Mouse (Mus musculus): ENCODE results near the gene Csf3. TPM values are rescaled to one million over a fixed set of nuclear protein-coding genes. Genes with fewer than 3 reads are reported as not detected.

Gene Csf3
- polyA plus RNA-seq, 1 experiment: not detected

- no peak overlapping the region for H3K4me3 ChIP-seq (replicated peaks)
- H3K27me3 ChIP-seq (replicated peaks): peaks cover 7% of the 10 kb centered on the region
- H3K4me1 ChIP-seq: peaks cover 10% of the 10 kb centered on the region; the same call in 1 of the 2 replicates
- no peaks in the 10 kb centered on the region for H3K9me3 ChIP-seq
- H3K36me3 ChIP-seq (replicated peaks; ENCODE audit: low read length): peaks cover 58% of the 10 kb centered on the region
- TF ChIP-seq FLI1 (IDR thresholded peaks at IDR 0.05; ENCODE audit: low read length) (no peak), GATA1 (IDR thresholded peaks at IDR 0.05; ENCODE audit: borderline replicate concordance, low read length) (no peak)
Observed at GRCm38 (mm10) chr11:98696454-98697216, 4.4 kb upstream of the Csf3 start.

DNA sequence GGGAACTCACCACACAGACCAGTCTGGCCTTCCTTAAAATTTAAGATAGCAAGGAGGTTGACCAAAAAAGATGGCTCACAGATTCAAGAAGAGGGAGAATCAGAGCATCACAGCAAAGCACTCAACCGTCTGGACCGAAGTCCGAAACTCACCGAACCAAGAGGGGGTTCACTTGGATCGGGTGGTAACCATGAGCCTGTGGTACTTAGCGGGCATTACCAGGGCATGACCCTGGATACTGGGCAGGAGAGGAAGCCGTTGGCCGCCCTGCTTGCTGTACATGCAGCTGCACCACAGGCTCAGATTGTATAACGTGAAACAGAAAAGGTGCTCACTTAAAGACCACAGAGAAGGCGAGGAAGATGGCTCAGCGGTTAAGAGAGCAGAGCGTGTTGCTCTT lies 3.8 kb upstream of the Csf3 start:
- H3K27me3 ChIP-seq (replicated peaks): peaks cover 10% of the 10 kb centered on the region
- H3K4me1 ChIP-seq: peaks cover 14% of the 10 kb centered on the region; the same call in 1 of the 2 replicates
- H3K9me3 ChIP-seq: no peaks in the 10 kb centered on the region
- H3K36me3 ChIP-seq (replicated peaks; ENCODE audit: low read length): peaks cover 52% of the 10 kb centered on the region
- H3K4me3 ChIP-seq (replicated peaks): no peak overlapping the region
- TF ChIP-seq GATA1 (IDR thresholded peaks at IDR 0.05; ENCODE audit: borderline replicate concordance, low read length) (no peak), FLI1 (IDR thresholded peaks at IDR 0.05; ENCODE audit: low read length) (no peak)

- H3K9me3 ChIP-seq: no peaks in the 10 kb centered on the region
- H3K4me3 ChIP-seq (replicated peaks): no peak overlapping the region
- TF ChIP-seq FLI1 (IDR thresholded peaks at IDR 0.05; ENCODE audit: low read length) (no peak), GATA1 (IDR thresholded peaks at IDR 0.05; ENCODE audit: borderline replicate concordance, low read length) (no peak)
- peaks cover 10% of the 10 kb centered on the region for H3K27me3 ChIP-seq (replicated peaks)
- H3K36me3 ChIP-seq (replicated peaks; ENCODE audit: low read length): peaks cover 44% of the 10 kb centered on the region
- peaks cover 18% of the 10 kb centered on the region; the same call in 1 of the 2 replicates for H3K4me1 ChIP-seq
Observed at GRCm38 (mm10) chr11:98698849-98699640, 2.0 kb upstream of the Csf3 start.

DNA sequence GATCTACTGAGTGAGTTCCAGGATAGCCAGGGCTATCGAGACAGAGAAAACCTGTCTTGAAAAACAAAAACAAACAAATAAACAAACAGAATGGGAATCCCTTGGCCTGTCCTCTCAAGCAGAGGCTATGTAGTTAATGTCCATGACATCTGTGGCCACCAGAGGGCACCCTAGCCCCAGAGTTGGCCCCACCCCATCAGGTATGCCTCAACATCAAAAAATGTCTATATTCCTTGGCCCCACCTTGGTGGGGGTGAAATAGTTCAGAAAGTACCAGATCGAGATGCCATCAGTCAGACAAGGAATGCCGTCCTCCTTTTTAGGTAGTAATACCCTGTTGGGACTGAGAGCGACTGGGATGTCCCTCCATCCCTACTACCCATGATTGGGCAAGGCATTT lies 1.2 kb upstream of the Csf3 start:
- Histone ChIP-seq H3K9me3 (no peaks in the 10 kb centered on the region), H3K36me3 (replicated peaks; ENCODE audit: low read length) (peaks cover 44% of the 10 kb centered on the region), H3K4me1 (peaks cover 20% of the 10 kb centered on the region; the same call in 1 of the 2 replicates), H3K27me3 (replicated peaks) (peaks cover 10% of the 10 kb centered on the region), H3K4me3 (replicated peaks) (no peak overlapping the region)
- TF ChIP-seq FLI1 (IDR thresholded peaks at IDR 0.05; ENCODE audit: low read length): no peak
- no peak for TF ChIP-seq GATA1 (IDR thresholded peaks at IDR 0.05; ENCODE audit: borderline replicate concordance, low read length)

- Histone ChIP-seq H3K27me3 (replicated peaks) (peaks cover 10% of the 10 kb centered on the region), H3K36me3 (replicated peaks; ENCODE audit: low read length) (peaks cover 44% of the 10 kb centered on the region), H3K4me3 (replicated peaks) (no peak overlapping the region), H3K4me1 (peaks cover 27% of the 10 kb centered on the region; the same call in 1 of the 2 replicates), H3K9me3 (no peaks in the 10 kb centered on the region)
- no peak for TF ChIP-seq GATA1 (IDR thresholded peaks at IDR 0.05; ENCODE audit: borderline replicate concordance, low read length)
- TF ChIP-seq FLI1 (IDR thresholded peaks at IDR 0.05; ENCODE audit: low read length): no peak
Observed at GRCm38 (mm10) chr11:98702323-98702722, 1.3 kb downstream of the Csf3 start.

- H3K4me3 ChIP-seq (replicated peaks): no peak overlapping the region
- H3K36me3 ChIP-seq (replicated peaks; ENCODE audit: low read length): peaks cover 70% of the 10 kb centered on the region
- no peaks in the 10 kb centered on the region for H3K9me3 ChIP-seq
Observed at GRCm38 (mm10) chr11:98705021-98705420, 4.0 kb downstream of the Csf3 start.

DNA sequence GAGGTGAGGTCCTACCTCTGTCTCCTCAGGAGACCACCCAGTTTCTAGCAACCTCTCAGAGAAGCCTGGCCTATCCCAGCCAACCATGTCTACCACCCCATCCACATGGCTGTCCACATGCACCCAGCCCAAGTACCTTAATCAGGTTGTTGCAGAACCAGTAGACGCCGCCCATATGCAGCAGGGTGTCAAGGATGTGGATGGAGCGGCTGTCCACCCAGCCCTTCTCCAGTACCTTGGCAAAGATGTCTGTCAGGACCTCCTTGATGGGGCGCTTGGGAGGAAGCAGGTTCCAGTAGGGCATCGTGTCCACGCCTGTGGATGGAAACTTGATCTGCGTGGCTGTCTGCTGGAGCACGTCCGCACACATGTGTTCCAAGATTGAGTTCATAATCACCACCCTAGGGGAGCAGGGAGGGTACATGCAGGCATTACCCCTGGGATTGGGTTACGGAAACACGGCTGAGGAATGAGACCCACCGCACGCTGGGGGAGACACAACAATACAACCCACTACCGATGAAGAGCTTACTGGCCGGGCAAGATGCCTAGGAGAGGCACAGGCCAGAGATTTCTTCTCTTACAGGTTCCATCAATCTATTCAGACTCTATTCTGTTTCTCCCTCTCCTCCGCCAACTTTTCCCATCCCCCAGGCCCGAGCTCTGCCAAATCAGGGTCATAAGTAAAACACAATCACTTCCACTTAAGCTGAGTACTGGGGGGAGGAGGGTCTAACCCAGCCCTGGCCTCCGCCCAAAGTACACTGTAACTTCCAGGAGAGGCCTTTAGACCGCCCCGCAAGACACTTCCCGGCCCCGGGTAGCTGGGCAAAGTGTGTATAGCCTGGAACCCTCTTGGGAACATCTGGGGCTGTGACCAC lies 6.6 kb downstream of the Csf3 start:
- Histone ChIP-seq H3K36me3 (replicated peaks; ENCODE audit: low read length) (peaks cover 87% of the 10 kb centered on the region), H3K9me3 (no peaks in the 10 kb centered on the region), H3K4me1 (peaks cover 48% of the 10 kb centered on the region), H3K27me3 (replicated peaks) (no peaks in the 10 kb centered on the region), H3K4me3 (replicated peaks) (no peak overlapping the region)
- no peak for TF ChIP-seq GATA1 (IDR thresholded peaks at IDR 0.05; ENCODE audit: borderline replicate concordance, low read length)
- TF ChIP-seq FLI1 (IDR thresholded peaks at IDR 0.05; ENCODE audit: low read length): no peak

More at GRCm38 (mm10) chr11:98705021-98705420, 4.0 kb downstream of the Csf3 start:
- H3K4me1 ChIP-seq: peaks cover 39% of the 10 kb centered on the region
- TF ChIP-seq FLI1 (IDR thresholded peaks at IDR 0.05; ENCODE audit: low read length) (no peak), GATA1 (IDR thresholded peaks at IDR 0.05; ENCODE audit: borderline replicate concordance, low read length) (no peak)
- peaks cover 10% of the 10 kb centered on the region for H3K27me3 ChIP-seq (replicated peaks)

GRCm38 (mm10) chr11:98708282-98708956 lies 7.4 kb downstream of the Csf3 start:
- Histone ChIP-seq H3K36me3 (replicated peaks; ENCODE audit: low read length) (peaks cover 90% of the 10 kb centered on the region), H3K4me3 (replicated peaks) (no peak overlapping the region), H3K4me1 (peaks cover 52% of the 10 kb centered on the region), H3K9me3 (no peaks in the 10 kb centered on the region), H3K27me3 (replicated peaks) (no peaks in the 10 kb centered on the region)
- no peak for TF ChIP-seq GATA1 (IDR thresholded peaks at IDR 0.05; ENCODE audit: borderline replicate concordance, low read length)

Measured in megakaryocyte, embryonic 14.5 days (primary cell).